Mouse (Mus musculus): Measurements from ENCODE around the gene Lrrfip1.

DNA sequence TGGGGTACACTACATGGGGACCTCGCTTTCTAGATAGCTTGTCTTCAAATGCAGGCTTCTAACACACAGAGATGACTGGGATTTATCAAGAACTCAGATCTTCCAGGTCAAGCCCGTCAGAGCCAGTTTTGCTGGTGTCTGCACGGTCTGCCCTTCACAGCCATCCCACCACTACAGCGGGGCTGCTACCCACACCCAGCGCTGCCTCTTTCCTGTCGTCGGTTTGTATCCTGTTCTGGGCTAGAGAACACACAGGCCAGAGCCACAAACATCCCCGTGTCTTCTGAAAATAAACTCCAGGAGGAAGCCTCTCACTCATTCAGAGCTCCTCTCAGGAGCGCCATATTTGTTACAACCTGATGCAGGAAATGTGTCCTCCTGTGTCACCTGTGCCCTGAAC, 49.2 kb upstream of the Lrrfip1 start:
- TF ChIP-seq CTCF (IDR thresholded peaks at IDR 0.05; ENCODE audit: control insufficient read depth, insufficient read depth, low read length) (no peak), POLR2A (IDR thresholded peaks at IDR 0.05; ENCODE audit: borderline replicate concordance, control insufficient read depth, low read depth, low read length) (no peak)

Measured in bone marrow, adult 2 months (tissue).